Mouse (Mus musculus) neural tube, embryonic 11.5 days (tissue): Measurements from ENCODE around the gene Foxa2. TPM values are rescaled to one million over a fixed set of nuclear protein-coding genes. Genes with fewer than 3 reads are reported as not detected.

Experiments
- ATAC-seq: fragments of 200-750 bp; cut with Nextera tagmentation; 2 replicates; pipeline ENCODE4 v1.8.0; 2017; ENCODE audit warnings: moderate number of reproducible peaks, mild to moderate bottlenecking, moderate TSS enrichment, moderate library complexity; ENCODE audit not compliant: insufficient read depth, low FRiP score, low TSS enrichment
- DNase-seq: peaks from one replicate; pipeline ENCODE4 v3.0.0-alpha.2; 2015; ENCODE audit warnings: low spot score
- H3K27ac ChIP-seq: fragments of 300-500 bp; sonication (generic); 2 replicates; pipeline ENCODE4 v1.5.1; 2014; ENCODE audit warnings: low read depth, mild to moderate bottlenecking, low read length
- H3K27me3 ChIP-seq: fragments of 300-500 bp; sonication (generic); 2 replicates; pipeline ENCODE4 v1.6.1; 2014; ENCODE audit warnings: mild to moderate bottlenecking, low read length, mixed read lengths; ENCODE audit not compliant: control insufficient read depth, insufficient read depth
- H3K36me3 ChIP-seq: fragments of 300-500 bp; sonication (generic); 2 replicates; pipeline ENCODE4 v1.6.1; 2014; ENCODE audit warnings: mild to moderate bottlenecking, low read length, moderate library complexity, mixed read lengths; ENCODE audit not compliant: control insufficient read depth, insufficient read depth
- H3K4me1 ChIP-seq: fragments of 300-500 bp; sonication (generic); 2 replicates; pipeline ENCODE4 v1.6.1; 2014; ENCODE audit warnings: low read length, mixed read lengths; ENCODE audit not compliant: control insufficient read depth, insufficient read depth
- H3K4me2 ChIP-seq: fragments of 300-500 bp; sonication (generic); 2 replicates; pipeline ENCODE4 v1.6.1; 2014; ENCODE audit warnings: low read depth, mild to moderate bottlenecking, moderate library complexity
- H3K4me3 ChIP-seq: fragments of 300-500 bp; sonication (generic); 2 replicates; pipeline ENCODE4 v1.5.1; 2014; ENCODE audit warnings: low read depth, low read length
- H3K9ac ChIP-seq: fragments of 300-500 bp; sonication (generic); 2 replicates; pipeline ENCODE4 v1.6.1; 2014; ENCODE audit warnings: mild to moderate bottlenecking, low read length
- H3K9me3 ChIP-seq: fragments of 300-500 bp; sonication (generic); 2 replicates; pipeline ENCODE4 v1.6.1; 2016; ENCODE audit warnings: low read length; ENCODE audit not compliant: control insufficient read depth
- WGBS: fragments of 180-500 bp; shearing (Covaris S2); extraction: QIAGEN DNeasy Blood & Tissue Kit; methylation state at CpG from one replicate; pipeline ENCODE4 v1.1.7; 2014; 5-methylcytosine and 5-hydroxymethylcytosine counted together
- polyA plus RNA-seq: library from polyadenylated mRNA; unstranded; fragments of >200 nt; fragmentation: Nextera tagmentation; extraction: Ambion mirVana; gene quantifications from 2 replicates; pipeline ENCODE4 v1.2.1, GENCODE M21; 2014

The Foxa2 gene
- polyA plus RNA-seq, 1 experiment from 2014 or later = 4.0 TPM

DNA sequence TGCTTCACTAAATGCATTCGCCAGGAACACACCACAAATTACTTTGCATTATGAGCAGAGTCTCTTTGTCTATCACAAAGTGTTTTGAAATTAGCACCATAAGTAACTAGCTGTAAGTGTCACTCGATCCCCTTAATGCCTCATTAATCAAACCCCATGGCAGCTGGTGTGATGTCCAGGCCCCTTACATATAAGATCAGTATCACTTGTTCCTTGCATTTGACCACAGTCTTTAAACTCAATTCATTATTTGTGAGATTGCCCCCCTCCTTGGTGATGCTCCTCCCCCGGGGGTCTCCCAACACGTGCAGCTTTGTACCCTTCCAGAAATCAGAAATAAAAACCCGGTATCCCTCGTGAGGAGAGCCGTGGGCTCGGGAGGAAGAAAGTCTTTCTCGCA is 25.8 kb downstream of the Foxa2 start:
- Histone ChIP-seq H3K4me1 (no peaks in the 10 kb centered on the region), H3K9me3 (no peaks in the 10 kb centered on the region), H3K9ac (no peak overlapping the region), H3K4me3 (no peak overlapping the region), H3K4me2 (no peak overlapping the region), H3K27ac (no peak overlapping the region), H3K36me3 (no peaks in the 10 kb centered on the region), H3K27me3 (peaks cover 57% of the 10 kb centered on the region)
- WGBS = 21% methylated on average over 9 of the region's 9 CpGs
- DNase-seq (no peak), ATAC-seq (no peak)

DNA sequence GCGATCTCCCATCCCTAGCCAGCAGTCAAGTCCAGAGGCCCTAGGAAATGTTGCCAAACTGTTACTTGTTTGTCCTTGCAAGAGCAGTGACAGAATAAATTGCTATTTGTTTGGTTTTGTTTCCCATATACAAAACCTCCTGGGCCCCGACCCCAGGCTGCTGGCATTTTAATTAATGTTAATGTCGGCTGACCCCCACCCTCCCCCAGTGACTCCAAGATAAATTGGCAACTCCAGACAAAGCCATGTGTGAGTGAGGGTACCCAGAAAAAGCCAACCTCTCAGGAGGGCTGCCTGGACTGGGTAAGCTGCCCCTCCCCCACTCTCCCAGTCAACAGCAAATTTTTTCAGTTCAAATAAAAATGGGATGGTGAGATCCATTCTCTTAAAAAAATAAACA is 26.6 kb downstream of the Foxa2 start:
- Histone ChIP-seq H3K4me3 (no peak overlapping the region), H3K9ac (no peak overlapping the region), H3K4me1 (no peaks in the 10 kb centered on the region), H3K9me3 (no peaks in the 10 kb centered on the region), H3K36me3 (no peaks in the 10 kb centered on the region), H3K27me3 (peaks cover 48% of the 10 kb centered on the region), H3K4me2 (no peak overlapping the region), H3K27ac (no peak overlapping the region)
- ATAC-seq (peak; percentile 57; the same call in 1 of the 2 replicates), DNase-seq (no peak)
- WGBS = 16% methylated on average over 3 of the region's 3 CpGs

DNA sequence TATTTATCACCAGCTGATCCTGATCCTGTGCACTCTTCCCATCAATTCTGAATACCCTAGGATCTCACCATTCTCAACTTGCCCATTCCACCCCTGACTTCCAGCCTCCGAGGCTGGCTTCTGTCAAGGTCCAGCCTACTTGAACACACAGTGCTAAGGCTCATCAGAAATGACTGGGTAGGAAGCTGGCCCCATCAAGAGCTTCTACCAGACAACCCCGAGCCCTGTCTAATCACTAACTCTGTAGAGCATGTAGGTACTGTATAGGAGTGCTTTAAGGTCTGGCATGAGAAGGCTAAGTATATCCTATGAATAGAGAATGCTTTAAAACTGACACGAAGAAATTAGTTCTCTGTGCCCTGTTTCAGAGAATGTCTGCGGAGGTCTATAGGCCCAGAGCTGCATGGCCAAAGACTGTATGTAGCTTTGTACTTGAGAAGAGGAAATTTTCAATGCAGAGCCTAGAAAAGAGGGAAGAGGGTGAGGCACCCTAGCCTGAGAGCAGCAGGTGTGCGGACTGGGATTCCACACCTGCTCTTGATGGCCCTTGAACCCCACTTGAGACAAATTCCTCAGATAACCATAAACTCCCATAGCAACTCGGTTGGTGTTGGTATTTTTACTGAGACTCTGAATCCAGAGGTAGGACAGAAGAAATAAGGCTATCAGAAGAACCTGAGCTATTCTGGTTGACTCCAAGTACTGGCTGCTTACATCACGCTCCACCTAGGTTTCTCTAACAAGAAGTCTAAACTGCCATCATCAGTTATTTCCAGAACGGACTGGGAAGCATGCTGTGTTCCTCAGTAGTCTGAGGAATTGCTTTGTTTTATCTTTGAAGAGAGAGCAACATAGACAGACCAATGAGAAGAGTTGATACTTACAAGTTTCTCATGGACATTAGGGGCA is 28.7 kb downstream of the Foxa2 start:
- no peaks in the 10 kb centered on the region for H3K9me3 ChIP-seq
- H3K4me2 ChIP-seq = no peak overlapping the region
- no peaks in the 10 kb centered on the region for H3K4me1 ChIP-seq
- no peak overlapping the region for H3K4me3 ChIP-seq
- DNase-seq = no peak
- H3K9ac ChIP-seq = no peak overlapping the region
- no peak overlapping the region for H3K27ac ChIP-seq
- no peaks in the 10 kb centered on the region for H3K36me3 ChIP-seq
- ATAC-seq = no peak
- peaks cover 27% of the 10 kb centered on the region for H3K27me3 ChIP-seq
- 87% methylated on average over 8 of the region's 8 CpGs for WGBS

DNA sequence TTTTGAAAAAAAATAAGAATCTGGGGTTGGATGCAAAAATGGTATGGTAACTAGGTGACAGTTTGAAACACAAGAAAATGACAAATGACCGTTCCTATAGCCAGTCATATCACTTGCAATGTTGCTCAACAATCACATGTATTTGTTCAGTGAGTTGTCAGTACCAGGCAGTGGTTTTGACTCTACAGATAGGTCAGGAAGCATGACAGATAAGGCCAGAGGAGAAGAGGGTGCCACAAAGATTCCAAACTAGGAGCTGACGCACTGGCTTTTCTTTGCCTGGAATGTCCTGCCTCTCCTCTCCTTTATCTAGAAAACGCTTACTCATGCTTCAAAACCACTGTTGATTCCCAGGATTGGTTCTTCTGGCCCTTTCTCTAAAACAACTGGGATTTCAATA is 33.4 kb downstream of the Foxa2 start:
- no peaks in the 10 kb centered on the region for H3K27me3 ChIP-seq
- DNase-seq (no peak), ATAC-seq (no peak)
- no peak overlapping the region for H3K9ac ChIP-seq
- H3K36me3 ChIP-seq = no peaks in the 10 kb centered on the region
- no peaks in the 10 kb centered on the region for H3K9me3 ChIP-seq
- no peak overlapping the region for H3K4me2 ChIP-seq
- H3K27ac ChIP-seq = no peak overlapping the region
- H3K4me3 ChIP-seq = no peak overlapping the region
- no peaks in the 10 kb centered on the region for H3K4me1 ChIP-seq
- 84% methylated on average over 3 of the region's 3 CpGs for WGBS

DNA sequence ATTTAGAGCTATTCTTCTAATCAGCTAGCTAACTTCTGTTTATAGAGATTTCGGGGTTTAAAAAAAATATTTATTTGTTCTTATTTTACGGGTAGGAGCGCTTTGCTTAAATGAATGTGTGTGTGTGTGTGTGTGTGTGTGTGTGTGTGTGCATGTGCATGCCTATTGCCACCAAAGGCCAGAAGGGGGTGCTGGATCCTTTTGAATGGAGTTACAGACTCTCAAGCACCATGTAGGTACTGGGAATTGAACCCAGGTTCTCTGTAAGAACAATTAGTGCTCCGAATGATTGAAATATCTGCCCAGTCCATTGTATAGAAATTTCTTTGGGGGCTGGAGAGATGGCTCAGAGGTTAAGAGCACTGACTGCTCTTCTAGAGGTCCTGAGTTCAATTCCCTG is 37.7 kb downstream of the Foxa2 start:
- DNase-seq (no peak), ATAC-seq (no peak)
- H3K36me3 ChIP-seq = no peaks in the 10 kb centered on the region
- H3K9ac ChIP-seq = no peak overlapping the region
- H3K4me3 ChIP-seq = no peak overlapping the region
- 90% methylated on average over 4 of the region's 4 CpGs for WGBS
- H3K27ac ChIP-seq = no peak overlapping the region
- no peaks in the 10 kb centered on the region for H3K27me3 ChIP-seq
- no peak overlapping the region for H3K4me2 ChIP-seq
- no peaks in the 10 kb centered on the region for H3K9me3 ChIP-seq
- H3K4me1 ChIP-seq = no peaks in the 10 kb centered on the region

DNA sequence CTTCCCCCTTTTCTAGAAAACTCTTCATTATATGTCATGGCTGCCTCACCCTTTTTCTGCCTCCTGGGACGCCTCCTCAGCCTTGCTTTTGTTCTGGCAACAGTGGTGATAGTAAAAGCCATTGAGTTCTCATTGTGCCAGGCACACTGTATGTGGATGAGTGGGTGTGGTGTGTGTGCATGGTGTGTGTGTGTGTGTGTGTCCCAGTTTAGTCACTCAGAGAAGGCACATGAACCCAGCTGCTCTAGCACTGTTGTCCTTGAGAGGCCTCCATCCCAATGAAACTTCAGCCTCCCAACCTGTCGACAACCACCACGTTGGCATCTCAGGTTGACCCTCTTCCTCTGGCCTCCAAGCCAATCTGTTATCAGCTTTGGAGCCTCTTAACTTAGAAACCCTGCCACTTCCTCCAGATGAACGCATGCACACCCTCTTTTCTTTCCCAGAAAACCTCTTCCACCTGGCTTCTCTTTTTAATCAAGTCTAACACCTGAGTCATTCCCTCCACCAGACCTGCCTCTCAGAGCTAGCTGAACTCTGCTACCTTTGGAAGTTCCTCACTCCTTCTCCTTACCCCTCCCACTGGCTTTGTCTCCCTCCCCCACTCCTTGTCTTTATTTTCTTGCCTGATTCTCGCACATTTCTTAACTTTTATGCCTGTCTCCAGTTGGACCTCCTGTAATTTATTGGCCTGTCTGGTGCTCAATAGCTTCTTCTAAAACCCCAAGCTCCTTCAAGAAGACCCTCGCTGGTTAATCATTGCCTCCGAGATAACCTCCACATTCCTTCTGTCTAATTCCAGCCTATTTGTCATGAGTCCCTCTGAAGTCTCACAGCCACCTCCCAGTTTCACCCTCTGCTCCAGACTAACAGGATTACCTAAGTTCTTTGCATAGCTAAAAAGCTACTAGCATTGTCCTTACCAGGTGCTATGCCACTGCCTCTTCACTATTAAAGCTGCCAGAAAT is 41.9 kb downstream of the Foxa2 start:
- 49% methylated on average over 7 of the region's 7 CpGs for WGBS
- Histone ChIP-seq H3K27me3 (no peaks in the 10 kb centered on the region), H3K4me3 (no peak overlapping the region), H3K9me3 (no peaks in the 10 kb centered on the region), H3K36me3 (no peaks in the 10 kb centered on the region), H3K4me1 (no peaks in the 10 kb centered on the region), H3K27ac (no peak overlapping the region), H3K9ac (no peak overlapping the region), H3K4me2 (no peak overlapping the region)
- no peak for DNase-seq
- ATAC-seq = no peak

DNA sequence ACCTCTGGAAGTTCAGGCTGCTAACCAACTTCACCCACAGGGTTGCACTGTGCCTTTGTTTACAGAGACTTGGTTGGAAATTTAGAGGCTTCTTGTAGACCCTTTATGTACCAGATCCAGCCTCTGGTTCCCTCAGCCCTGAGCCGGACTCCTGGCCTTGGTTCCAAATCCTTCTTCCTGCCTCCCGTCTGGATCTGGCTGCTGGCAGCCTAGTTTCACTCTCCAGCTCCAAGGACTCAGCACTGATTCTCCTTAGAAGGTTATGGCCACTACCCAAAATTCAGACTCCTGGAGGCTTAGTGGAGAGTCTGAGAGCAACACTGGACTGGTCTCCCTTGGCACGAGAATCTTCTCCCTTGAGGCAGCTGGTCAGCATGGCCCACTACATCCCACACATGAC is 43.3 kb downstream of the Foxa2 start:
- DNase-seq = no peak
- Histone ChIP-seq H3K4me1 (no peaks in the 10 kb centered on the region), H3K4me2 (no peak overlapping the region), H3K27me3 (no peaks in the 10 kb centered on the region), H3K9ac (no peak overlapping the region), H3K27ac (no peak overlapping the region), H3K4me3 (no peak overlapping the region), H3K9me3 (no peaks in the 10 kb centered on the region), H3K36me3 (no peaks in the 10 kb centered on the region)
- 93% methylated on average over 3 of the region's 3 CpGs for WGBS
- no peak for ATAC-seq

DNA sequence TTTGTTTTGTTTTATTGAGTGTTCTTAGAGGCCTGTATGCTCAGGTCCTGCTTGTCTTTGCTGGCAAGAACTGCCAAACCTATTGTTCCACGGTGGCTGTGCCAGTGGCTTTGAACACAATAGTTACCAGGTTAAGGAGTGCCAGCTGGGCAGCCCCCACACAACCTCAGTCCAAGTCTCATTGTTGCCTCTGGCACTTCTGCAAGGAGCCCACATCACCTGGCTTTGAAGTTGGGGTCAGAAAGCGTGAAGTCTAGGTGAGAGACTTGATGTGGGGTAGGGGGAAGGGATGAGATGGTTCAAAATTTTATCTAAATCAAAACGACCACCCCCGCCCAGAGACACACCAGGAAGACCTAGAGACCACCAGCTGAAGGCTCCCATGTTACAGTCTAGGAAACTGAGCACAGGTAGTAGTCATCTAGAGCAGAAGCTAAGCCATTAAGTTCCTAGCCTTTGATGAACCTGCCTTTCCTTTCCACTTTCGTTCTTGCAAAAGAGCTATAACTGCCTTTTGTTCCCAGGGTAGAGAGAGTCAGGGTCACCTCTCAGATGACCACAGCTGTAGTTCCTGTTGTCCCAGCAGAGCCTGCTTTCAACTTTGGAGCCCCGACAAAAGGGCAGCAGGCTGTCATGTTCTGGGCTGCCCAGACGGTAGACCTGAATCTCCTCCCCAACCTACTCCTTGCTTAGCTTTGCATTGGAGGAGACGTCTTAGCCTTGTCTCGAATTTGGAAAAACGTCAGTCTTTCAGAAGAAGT is 48.4 kb downstream of the Foxa2 start:
- WGBS = 76% methylated on average over 10 of the region's 10 CpGs
- Histone ChIP-seq H3K4me1 (no peaks in the 10 kb centered on the region), H3K27me3 (no peaks in the 10 kb centered on the region), H3K4me3 (no peak overlapping the region), H3K27ac (no peak overlapping the region), H3K9ac (no peak overlapping the region), H3K9me3 (no peaks in the 10 kb centered on the region), H3K4me2 (no peak overlapping the region), H3K36me3 (no peaks in the 10 kb centered on the region)
- ATAC-seq = no peak
- no peak for DNase-seq
